Mouse (Mus musculus): ENCODE results near the gene Oprd1.

DNA sequence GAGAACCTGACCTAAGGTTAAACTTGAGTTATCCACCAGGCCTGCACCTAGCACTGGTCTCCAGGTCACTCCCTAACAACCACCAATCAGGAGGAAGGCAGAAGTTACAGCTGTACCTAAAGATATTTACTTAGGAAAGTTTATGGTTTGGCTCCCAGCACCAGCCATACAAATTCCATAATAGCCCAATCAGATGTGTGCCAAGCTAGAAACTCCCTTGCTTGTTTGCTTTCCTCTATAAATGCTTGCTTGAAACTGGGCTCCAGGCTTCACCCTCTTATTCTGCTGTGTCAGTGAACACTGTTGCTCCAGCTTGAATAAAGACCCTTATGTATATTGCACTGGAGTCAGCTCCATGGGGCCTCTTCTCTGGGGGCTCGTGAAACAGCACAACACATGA, 7.4 kb upstream of the Oprd1 start:
- TF ChIP-seq POLR2A (IDR thresholded peaks at IDR 0.05; ENCODE audit: borderline replicate concordance, low read depth, low read length) (no peak), CTCF (IDR thresholded peaks at IDR 0.05; ENCODE audit: low read depth, low read length) (no peak)
